Mouse (Mus musculus) testis, adult 2 months (tissue): ENCODE data around the gene Ccdc187. TPM values are rescaled to one million over a fixed set of nuclear protein-coding genes. Genes with fewer than 3 reads are reported as not detected.

ENCODE experiments used
- H3K27ac ChIP-seq: fragments of 200-500 bp; 2 replicates; pipeline ENCODE4 v1.5.1; 2012; ENCODE audit warnings: low read depth, low read length; ENCODE audit not compliant: control insufficient read depth, insufficient read depth
- H3K27me3 ChIP-seq: fragments of 200-500 bp; 2 replicates; pipeline ENCODE4 v1.6.1; 2012; ENCODE audit warnings: mild to moderate bottlenecking, low read length, moderate library complexity; ENCODE audit not compliant: control insufficient read depth, insufficient read depth
- H3K36me3 ChIP-seq: fragments of 200-500 bp; 2 replicates; pipeline ENCODE4 v1.6.1; 2012; ENCODE audit warnings: mild to moderate bottlenecking, low read length; ENCODE audit not compliant: control insufficient read depth, insufficient read depth
- H3K4me1 ChIP-seq: fragments of 200-500 bp; 2 replicates; pipeline ENCODE4 v1.6.1; 2012; ENCODE audit warnings: low read length; ENCODE audit not compliant: control insufficient read depth, insufficient read depth
- H3K4me3 ChIP-seq: fragments of 200-500 bp; 2 replicates; pipeline ENCODE4 v1.5.1; 2012; ENCODE audit warnings: low read depth, mild to moderate bottlenecking, low read length, moderate library complexity, mixed read lengths; ENCODE audit not compliant: control insufficient read depth
- CTCF ChIP-seq: fragments of 200-500 bp; IDR thresholded peaks from 2 replicates; pipeline ENCODE4 v1.5.1; 2012; ENCODE audit warnings: low read depth, mild to moderate bottlenecking, inconsistent platforms, low read length, moderate library complexity; ENCODE audit not compliant: control insufficient read depth, insufficient read depth, insufficient replicate concordance
- POLR2A ChIP-seq: fragments of 200-500 bp; IDR thresholded peaks from 2 replicates; pipeline ENCODE4 v1.6.1; 2012; ENCODE audit warnings: low read depth, mild to moderate bottlenecking, inconsistent platforms, low read length, moderate library complexity; ENCODE audit not compliant: control insufficient read depth
- polyA plus RNA-seq: library from polyadenylated mRNA; depleted of rRNA; stranded (reverse); fragments of >200 nt; gene quantifications from 2 replicates; pipeline ENCODE4 v1.2.3, GENCODE M21; 2012; rRNA removed

Gene Ccdc187
- polyA plus RNA-seq, result 90.3 and 101 TPM in 2 replicates

DNA sequence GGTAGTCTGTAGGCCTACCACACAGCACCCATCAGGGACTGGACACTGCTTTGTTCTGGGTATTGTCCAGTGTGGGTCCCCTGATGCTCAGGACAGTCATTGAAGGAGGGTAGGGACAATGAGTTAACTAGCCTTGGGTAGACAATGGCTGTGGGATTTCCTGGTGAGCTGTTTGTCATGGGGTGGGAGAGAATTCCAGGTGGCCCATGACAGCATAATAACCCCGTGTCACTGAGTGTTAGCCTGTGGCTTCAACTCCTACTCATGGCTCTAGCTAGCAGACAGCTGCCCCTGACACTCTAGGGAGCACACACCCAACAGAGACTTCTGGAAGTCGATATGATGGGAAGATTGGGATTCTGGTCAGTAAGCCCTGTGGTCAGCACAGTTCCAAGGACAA is at the start of gene Ccdc187:
TSS of gene Ccdc187 (minus strand) at position 101 of the 400 bp plus-strand sequence.
- TF ChIP-seq CTCF (no peak), POLR2A (peak; percentile 25; the same call in 1 of the 2 replicates)
- Histone ChIP-seq H3K4me1 (no peaks in the 10 kb centered on the region), H3K27me3 (no peaks in the 10 kb centered on the region), H3K27ac (no peak within 1 kb of the TSS), H3K4me3 (peak within 1 kb of the TSS; percentile 79), H3K36me3 (no peaks in the 10 kb centered on the region)

DNA sequence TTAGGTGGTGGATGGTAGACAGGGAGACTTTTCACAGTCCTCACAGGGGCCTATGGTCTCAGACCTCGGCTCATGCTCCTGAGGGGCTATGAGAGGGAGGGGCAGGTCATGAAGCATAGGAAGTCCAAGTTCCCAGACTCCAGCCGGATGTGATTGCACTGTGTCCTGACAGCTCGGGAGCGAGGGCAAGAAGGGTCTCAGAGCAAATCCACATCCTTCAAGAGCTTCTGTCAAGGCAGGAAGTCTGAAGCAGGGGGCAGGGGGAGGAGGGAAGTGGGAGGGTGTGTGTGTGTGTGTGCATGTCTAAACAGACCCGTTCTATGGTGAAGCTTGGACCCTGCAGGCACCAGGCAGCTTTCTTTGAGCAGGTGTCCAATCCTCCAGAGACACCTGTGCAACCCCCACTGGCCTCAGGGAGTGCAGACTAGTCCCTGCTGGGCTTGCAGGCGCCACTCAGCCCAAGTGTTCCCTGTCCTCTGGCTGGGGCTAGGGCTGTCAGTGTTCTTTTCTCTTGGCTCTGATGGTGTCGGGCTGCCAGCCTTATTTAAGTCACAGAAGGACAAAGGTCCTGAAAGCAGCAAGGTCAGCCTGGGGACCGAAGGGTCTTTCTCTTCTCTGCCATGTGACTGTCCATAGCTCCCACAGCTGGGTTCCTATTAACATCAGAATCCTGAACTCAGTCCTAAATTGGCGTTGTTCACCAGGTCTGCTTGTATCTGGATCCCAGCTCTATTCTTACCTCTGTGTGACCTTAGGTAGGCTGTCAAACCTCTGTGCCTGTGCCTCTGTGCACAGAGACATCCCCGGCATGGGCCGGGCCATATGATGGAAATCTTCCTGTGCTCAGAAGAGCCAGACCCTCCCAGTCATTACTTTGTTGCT is 48.5 kb upstream of the Ccdc187 start:
- Histone ChIP-seq H3K27me3 (no peaks in the 10 kb centered on the region), H3K27ac (no peak overlapping the region), H3K4me3 (no peak overlapping the region), H3K4me1 (peaks cover 4% of the 10 kb centered on the region; the same call in 1 of the 2 replicates), H3K36me3 (no peaks in the 10 kb centered on the region)
- TF ChIP-seq POLR2A (no peak), CTCF (no peak)

DNA sequence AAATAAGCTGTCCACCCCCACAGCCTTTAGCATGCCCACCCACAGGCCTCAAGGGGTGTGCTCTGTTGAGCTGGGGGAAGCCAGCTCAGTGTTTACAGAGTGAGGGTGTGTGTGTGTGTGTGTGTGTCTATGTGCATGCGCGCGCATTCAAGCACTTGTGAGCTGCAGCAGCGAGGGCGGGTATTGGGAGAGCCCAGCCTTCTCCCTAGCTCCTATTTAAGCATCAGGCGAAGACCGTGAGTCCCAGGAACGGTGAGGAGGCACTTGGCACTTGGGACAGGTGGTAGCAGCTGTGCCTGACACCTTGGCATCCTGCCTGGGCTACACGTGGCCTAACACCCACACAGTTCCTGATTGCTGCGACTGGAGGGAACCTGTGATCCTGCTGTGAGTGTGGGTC is 47.7 kb upstream of the Ccdc187 start:
- no peak overlapping the region for H3K27ac ChIP-seq
- H3K27me3 ChIP-seq, result no peaks in the 10 kb centered on the region
- no peak overlapping the region for H3K4me3 ChIP-seq
- no peaks in the 10 kb centered on the region for H3K36me3 ChIP-seq
- peaks cover 4% of the 10 kb centered on the region; the same call in 1 of the 2 replicates for H3K4me1 ChIP-seq
- TF ChIP-seq CTCF (no peak), POLR2A (no peak)

GRCm38 (mm10) chr2:26341510-26341981 is 47.2 kb upstream of the Ccdc187 start:
- no peak for TF ChIP-seq POLR2A
- no peak for TF ChIP-seq CTCF
- H3K36me3 ChIP-seq, result no peaks in the 10 kb centered on the region

DNA sequence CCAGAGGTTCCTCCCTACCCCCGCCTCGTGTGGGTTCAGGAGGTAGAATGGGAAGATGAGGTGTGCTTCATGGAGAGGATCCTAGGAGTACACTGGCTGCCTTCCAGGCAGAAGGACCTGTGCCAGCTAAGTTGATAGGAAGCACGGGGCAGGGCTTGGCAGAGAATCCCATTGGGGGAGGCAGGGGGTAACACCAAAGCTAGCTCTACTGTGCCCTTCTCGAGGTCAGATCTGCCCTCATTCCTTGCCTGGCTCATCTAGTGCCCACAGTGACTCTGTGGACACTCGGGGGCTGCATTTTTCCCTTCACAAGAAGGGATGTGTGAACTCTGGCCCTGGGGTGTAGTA is 44.8 kb upstream of the Ccdc187 start:
- H3K27ac ChIP-seq, result no peak overlapping the region
- H3K36me3 ChIP-seq, result no peaks in the 10 kb centered on the region
- peaks cover 4% of the 10 kb centered on the region; the same call in 1 of the 2 replicates for H3K4me1 ChIP-seq
- TF ChIP-seq POLR2A (no peak), CTCF (no peak)
- H3K27me3 ChIP-seq, result no peaks in the 10 kb centered on the region
- no peak overlapping the region for H3K4me3 ChIP-seq

More at GRCm38 (mm10) chr2:26341510-26341981, 47.2 kb upstream of the Ccdc187 start:
- Histone ChIP-seq H3K27ac (no peak overlapping the region), H3K4me1 (peaks cover 4% of the 10 kb centered on the region; the same call in 1 of the 2 replicates), H3K4me3 (no peak overlapping the region), H3K27me3 (no peaks in the 10 kb centered on the region)

- Histone ChIP-seq H3K36me3 (no peaks in the 10 kb centered on the region), H3K27me3 (no peaks in the 10 kb centered on the region), H3K4me1 (peaks cover 4% of the 10 kb centered on the region; the same call in 1 of the 2 replicates), H3K27ac (no peak overlapping the region), H3K4me3 (no peak overlapping the region)
- no peak for TF ChIP-seq CTCF
- no peak for TF ChIP-seq POLR2A
These were observed 44.2 kb upstream of the Ccdc187 start for GRCm38 (mm10) chr2:26338302-26339203.
